Mouse (Mus musculus) kidney, adult 11 months (tissue): ENCODE results near the gene Zbtb8a.
"Not testable (repeated sequence)": the region's sequence is repeated elsewhere in the genome, so short reads cannot be mapped to it uniquely, and the experiment has no call there.

ENCODE experiments used
- DNase-seq: peaks from one replicate; pipeline ENCODE4 v3.0.0; 2022

Gene Zbtb8a

DNA sequence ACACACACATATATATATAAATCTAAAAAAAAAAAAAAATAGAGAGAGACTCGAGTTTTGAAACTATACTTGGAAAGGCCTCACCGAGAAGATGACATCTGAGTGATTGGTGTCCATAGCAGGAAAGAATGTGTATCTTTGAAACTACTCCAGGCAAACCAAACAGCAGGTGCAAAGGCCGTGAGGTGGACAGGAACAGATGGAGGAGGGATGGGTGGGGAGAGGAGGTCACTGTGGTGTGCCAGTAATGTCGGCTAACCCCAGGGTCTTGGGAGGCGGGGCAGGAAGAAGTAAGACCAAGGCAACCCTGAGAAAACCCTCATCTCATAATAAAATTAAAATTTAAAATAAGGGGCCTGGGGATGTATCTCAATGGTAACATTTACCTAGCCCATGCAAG lies 2.1 kb downstream of the Zbtb8a start:
- DNase-seq = no peak

DNA sequence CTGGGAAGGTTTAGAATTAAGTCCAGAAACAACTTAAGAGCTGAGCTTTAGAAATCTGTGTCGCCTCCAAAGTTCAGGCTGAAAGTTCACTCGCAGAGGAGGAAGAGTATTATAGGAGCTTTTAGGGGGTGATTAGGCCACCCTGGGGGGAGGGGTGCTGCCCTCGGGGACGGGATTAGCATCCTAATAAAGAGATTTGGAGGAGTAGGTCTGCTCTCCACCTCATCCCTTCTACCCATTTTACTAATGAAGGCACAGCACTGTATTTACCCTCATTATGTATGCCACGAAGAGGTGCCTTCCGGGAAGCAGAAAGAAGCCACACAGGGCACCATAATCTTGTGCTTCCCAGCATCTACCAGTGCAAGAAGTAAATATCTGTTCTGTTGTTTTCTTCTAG lies 2.9 kb downstream of the Zbtb8a start:
- DNase-seq = no peak

DNA sequence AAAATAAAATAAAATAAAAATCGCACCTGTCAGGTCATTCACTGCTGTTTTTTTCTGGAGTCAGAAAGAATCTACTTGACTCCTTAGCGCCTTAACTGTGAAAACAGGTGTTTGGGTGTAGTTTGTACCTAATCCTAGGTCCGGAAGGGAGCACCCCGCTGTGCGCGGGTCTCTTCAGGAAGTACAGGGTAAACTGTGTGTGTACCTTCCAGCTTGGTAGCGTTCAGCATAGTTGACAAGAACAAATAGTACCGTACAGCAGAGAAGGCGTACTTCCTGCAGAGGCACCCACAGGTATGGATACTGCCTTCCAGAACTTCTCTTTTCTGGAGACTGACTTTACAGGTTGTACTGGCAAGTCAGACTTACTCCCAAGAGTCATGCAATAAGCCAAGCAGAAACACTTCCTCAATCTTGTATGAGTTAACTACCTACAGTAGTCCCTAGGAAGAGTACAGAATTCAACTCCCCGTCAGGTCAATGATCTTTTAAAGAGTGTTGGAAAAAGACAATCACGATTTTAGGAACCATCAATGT lies 3.6 kb downstream of the Zbtb8a start:
- DNase-seq = no peak

DNA sequence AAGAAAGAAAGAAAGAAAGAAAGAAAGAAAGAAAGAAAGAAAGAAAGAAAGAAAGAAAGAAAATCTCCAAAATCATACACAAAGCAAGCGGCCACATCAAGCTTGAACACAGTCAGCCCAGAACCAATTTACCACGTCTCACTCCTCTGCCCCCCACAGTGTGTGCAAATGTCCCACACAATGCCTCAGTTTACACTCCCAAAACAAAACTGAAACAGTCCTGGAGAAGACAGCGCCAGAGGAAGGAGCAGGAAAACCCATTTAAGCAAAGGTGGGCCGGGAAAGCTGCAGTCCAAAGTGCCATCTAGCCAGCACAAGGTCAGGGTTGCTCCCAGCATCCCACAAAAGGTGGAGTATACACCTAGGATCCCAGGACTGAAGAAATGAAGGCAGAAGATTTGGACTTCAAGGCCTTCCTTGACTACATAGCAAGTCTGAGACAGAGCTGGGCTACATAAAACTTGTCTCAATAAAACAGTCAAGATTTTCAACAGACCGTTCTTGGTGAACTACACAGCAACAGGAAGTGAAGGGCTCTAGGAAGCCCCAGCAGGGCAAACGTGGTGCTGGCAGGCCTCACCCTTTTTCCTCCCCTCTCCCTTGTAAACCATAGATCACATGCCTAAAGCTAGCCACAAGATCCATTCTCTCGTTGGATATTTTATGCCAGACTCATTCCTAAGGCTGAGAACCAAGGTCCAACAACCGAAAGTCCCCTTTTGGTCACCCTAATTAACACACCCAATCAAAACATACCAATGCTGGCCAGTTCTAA lies 4.5 kb downstream of the Zbtb8a start:
- no peak for DNase-seq

DNA sequence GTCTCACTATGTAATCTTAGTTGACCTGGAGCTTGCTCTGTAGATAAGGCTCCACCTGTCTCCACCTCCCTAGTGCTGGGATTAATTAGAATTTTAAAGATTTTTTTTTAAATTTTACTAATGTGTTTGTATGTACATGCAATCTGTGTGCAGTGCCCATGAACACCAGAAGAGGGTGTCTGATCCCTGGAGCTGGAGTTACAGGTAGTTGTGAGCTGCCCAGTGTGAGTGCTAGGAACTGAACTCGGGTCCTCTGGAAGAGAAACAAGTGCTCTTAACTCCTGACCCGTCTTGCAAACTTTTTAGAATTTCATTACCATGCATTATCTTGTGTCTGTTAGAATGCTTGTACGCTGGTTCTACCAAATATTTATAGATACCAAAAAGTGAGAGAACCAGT lies 6.5 kb downstream of the Zbtb8a start:
- DNase-seq = no peak

DNA sequence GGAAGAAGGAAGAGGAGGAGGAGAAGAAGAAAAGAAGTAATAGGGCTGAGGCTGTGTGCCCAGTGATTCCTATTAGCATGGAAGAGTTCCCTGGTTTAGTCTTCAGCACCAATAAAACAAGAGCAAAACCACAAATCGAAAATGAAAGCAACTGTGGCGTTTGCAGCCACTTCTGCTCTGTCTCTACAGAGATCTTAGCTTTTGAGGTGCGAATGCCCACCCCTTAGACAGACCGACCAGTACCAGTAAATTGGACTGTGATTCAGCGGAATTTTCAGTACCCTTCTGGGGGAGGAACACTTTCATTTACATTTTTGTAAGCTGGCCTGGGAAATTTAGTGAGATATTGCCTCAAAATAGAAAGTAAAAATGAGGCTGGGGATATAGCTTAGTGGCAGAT lies 12.7 kb downstream of the Zbtb8a start:
- no peak for DNase-seq

DNA sequence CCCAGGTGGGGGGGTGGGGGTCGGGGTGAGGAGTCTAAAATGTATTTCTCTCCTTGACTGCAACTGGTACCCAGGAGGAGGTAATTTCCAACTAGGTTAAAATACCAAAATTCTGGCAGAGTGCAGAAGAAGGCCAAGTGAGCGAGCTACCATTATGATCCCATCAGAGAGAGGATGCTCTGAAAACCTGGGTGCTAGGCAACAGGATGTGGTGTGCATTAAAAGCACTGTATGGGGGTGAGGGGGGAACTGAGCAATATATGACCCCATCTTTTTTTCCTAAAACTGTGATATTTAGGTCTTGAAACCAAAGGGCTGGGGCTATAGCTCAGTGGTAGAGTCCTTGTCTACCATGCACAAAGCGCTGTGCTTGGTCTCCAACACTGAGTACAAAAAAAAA lies 13.5 kb downstream of the Zbtb8a start:
- DNase-seq = no peak

DNA sequence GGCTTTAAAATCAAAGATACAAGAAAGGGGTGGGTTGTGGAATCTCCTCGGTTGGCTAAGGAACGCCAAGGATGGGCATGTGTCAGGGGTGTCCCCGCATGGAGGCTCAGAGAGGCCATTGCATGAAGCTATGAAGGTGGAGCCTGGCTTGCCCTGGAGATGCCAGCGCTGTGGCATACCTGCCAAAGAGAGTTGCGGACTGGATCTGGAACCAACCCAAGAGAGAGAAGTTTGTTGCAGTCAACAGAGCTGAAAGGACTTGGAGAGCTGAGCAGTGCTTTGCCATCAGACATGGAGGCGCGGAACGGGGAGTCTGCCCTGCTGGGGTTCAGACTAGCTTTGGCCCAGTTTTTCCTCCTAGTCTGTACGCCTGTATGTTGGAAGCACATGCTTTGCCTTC lies 14.5 kb downstream of the Zbtb8a start:
- no peak for DNase-seq

DNA sequence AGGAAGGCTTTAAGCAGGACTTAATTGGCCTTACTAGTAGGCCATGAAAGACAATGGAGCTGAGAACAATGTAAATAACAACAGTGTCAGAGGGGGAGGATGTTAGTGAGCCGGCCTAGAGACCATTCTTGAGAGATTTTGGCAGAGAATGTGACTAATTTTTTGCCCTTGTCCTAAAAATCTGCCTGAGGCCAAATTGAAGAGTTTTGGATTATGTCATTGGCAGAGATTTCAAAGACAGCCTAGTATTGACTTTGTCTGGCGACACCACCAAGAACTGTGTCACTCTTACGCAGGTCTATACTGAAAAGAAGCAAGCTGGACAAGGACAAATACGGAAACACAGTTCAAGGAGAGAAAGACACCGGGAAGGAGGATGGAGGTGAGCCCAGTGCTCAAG lies 15.1 kb downstream of the Zbtb8a start:
- DNase-seq = no peak

DNA sequence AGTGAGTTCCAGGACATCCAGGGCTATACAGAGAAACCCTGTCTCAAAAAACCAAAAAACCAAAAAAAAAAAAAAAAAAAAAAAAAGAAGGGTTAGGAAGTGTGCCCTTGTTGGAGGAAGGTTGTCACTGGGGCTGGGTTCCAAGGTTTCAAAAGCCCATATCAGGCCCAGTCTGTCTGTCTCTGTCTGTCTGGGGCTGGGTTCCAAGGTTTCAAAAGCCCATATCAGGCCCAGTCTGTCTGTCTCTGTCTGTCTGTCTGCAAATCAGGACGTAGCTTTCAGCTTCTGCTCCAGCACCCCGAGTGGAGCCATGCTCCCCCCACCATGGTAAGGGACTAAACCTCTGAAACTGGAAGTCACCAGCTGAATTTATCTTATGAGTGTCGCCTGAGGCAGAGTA lies 15.7 kb downstream of the Zbtb8a start:
- not testable (repeated sequence) for DNase-seq

DNA sequence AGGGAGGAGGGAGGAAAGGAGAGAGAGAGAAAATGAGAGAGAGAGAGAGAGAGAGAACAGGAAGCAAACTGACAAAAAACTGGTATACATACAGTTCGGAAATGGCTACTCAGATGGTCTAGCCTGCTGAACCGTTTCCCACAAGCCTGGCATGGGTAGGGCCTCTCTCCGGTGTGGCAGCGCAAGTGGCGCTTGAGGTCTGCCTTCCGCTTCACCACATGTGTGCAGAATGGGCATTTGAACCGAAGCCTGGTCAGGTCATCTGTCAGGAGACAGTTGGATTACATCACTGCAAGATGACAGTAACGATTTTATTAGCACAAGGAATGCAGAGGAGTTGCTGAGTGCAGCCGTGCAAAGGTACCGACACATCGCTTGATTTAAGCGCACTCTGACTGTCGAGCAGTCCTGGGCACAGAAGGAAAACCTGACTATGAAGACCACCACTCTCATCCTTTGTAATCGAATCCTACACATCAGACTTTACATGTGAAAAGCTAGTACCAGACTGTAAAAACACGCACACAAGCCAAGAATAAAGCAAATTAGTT lies 20.2 kb downstream of the Zbtb8a start:
- no peak for DNase-seq

DNA sequence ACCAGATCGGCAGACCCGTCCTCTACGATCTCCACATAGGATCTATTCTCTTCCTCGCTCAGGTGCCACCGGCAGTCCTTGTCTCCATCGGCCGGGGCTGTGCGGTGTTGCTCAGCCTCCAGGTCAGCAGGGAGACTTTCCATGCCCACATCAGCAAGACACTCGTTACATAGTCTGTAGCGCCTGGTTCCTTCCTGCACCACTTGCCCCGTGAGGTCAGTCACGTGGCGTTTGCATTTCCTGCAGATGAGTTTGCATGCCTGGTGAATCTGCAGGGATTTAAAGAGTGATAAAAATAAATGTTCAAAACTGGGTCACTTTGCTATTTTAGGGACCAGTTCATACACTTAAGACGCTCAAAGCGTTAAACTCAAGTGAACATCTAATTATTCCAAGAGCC lies 23.7 kb downstream of the Zbtb8a start:
- no peak for DNase-seq

DNA sequence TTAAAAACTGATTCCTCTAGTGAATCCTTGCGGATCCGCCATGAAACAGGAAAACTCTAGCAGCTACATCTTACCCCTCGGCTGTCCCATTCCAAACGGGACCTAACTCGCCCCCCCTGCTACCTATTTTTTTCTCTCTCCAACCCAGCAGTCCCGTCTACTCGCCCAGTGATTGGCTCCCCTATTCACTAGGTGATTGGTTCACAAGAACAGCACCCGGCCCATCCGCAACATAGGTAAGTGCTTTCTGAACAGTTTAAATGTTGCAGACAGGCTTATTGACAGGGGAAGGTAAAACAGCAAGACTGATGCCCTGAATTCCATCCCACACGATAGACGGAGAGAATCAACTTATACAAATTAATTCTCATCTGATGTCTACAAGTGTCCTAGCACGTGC lies 24.7 kb downstream of the Zbtb8a start:
- no peak for DNase-seq

DNA sequence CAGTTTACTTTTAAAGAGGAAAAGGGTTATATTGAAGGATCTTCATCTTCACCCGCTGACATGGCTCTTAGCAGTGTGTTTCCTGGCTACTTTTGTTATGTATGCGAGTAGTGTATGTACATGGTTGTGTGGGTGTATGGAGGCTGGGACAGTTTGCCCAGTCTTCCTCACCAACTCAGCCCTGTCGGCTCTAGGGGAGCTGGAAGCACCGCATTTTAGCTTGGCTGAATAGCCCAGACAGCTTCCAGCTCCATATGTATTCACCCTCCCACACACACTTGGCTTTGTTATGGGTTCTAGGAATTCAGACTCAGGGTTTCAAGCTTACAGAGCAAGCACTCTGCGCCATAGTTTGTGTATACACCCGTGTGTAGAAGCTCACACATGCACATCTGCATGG lies 26.8 kb downstream of the Zbtb8a start:
- no peak for DNase-seq

DNA sequence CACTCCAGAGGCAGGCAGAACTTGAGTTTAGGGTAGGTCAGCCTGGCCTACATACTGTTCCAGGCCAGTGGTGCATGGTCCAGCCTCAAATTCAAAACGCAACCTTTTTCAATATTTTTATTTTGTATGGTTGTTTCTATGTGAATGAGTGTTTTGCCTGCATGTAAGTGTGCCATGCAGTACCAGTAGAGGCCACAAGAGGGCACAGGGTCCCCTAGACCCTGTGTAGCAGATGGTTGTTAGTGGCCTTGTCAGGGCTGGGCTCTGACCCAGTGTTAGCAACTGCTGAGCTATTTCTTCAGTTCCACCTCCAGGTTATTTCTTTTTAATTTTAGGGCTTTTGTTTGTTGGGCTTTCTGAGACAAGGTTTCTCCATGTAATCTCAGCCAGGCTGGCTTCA lies 27.3 kb downstream of the Zbtb8a start:
- DNase-seq = peak; percentile 37

DNA sequence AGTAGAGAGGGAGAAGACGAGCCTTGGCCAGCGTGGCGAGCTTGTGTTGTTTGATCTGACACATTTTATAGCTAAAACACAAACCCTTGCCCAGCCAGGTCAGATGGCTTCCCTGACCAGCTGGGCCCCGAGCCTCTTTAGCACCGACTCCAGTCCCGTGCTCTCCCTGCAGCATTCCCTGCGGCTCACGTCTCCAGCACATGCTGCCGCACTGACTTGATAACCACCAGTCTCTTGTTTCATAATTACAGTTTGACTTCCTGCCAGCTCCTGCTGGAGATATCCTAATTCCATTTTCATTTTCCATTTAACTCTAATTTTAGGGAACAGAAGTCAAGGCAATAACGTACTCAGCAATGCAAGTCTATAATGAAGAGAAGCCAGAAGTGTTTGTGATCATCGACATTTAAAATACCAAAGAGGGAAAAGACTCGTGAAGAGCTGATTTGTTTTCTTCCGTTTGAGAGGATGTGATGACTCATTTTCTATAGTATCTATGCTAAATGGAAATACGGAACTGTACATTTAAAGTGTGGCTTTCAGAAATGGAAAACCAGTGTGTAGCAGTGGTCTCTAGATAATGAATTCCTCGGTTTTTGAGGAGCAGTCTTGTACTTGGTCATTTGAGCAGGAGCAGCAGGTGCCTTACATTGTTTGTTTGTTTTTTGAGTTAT lies 31.3 kb downstream of the Zbtb8a start:
- DNase-seq = no peak

DNA sequence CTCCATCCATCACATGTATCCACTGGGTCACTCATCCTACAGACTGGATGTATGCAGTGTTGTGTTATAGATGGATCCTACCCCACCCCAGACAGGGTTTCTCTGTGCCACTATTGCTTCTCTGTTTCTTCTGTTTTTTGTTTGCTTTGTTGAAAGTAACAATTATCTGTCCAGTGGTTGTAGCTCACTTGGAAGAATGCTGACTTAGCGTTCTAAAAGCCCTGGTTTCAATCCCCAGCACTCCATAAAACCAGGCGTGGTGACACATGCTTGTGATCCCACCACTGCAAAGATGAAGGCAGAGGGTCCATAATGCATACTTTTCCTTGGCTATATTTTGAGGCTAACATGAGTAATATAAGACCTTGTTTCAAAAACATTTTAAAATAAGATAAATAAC lies 35.2 kb downstream of the Zbtb8a start:
- no peak for DNase-seq

DNA sequence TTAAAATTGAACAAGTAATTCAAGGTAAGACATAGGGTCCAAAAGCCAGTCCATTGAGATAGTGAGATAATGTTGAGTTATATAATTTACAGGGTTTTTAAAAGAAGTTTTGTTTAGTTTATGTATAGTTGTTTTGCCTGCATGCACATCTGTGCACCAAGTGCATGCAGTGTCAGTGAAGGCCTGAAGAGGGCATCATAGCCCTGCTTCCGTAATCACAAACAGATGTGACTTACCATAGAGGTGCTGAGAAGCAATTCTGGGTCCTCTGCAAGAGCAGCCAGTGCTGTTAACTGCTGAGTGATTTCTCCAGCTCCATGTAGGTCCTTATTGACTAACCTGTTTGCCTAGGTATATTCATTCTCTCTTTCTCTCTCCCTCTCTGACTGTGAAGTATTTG lies 36.0 kb downstream of the Zbtb8a start:
- no peak for DNase-seq

DNA sequence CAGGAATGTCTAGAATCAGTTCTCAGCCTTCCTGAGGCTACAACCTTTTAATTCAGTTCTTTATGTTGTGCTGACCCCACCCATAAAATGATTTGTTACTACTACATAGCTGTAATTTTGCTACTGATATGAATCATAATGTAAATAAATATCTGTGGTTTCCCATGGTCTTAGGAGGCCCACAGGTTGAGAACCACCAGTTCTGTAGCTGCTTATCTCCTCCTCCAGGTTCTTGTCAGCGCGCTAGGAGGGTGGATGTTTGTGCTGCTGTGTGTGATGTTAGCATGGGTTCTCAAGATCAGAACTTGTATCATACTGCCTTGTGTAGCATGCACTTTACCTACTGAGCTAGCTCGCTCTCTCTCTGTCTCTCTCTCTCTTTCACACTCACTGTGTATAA lies 38.2 kb downstream of the Zbtb8a start:
- DNase-seq = no peak

DNA sequence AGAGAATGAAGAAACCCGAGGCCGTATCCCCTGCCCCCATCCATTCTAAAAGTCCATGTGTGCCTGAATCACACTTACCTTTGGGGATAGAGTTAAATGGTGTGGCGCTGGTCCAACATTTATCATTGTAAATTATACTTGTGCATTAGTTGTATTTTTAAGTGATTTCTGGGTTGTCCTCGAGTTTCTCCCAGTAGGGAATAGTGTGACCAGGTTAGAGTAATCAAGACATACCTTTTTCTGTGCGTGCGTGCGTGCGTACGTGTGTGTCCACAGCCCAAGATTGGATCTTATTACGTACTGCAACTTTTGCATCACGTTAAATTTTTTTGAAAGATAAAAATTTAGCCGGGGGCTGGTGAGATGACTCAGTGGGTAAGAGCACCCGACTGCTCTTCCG lies 41.6 kb downstream of the Zbtb8a start:
- DNase-seq = no peak

DNA sequence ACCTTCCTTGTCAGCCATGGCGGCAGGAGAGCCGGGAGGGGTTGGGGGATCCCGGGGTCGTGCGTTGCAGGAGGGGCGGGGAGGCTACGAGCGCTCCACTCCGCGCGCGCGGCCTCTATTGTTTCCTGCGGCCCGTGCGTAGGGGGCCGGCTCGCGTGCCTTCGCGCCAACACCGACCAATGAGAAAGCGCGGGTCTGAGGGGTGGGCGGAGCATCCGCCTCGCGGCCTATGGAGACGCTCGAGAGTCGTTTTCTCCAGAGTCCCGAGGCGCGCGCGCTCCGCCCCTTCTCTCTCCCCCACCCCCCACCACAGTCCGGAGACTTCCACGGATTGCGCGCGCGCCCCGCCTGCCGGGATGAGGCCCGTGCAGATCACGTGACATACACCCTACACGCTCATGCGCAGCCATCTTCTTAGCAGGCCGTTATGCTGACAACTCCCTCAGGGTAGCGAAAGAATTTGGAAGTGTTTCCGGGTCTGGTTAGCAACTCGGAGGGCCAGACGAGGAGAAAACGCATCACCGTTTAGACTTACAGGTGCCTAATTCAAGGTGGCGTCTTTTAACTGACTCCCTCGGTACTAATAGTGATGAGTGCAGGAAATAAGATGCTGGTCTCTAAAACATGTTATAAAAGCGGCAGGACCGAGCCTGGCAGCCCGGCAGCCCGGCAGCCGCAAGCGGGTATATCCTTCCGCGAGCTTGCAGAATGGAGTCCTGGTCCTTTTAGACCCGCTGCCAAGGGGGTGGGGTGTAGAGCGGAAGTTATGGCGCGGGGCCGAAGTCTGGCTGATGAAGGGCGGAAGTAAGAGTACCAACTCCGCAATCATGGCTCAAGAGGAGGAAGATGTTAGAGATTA lies 42.5 kb downstream of the Zbtb8a start, which contains the start of the genes Rbbp4 and Zbtb8os:
Gene Rbbp4, minus strand, starts transcription at position 155 of the 859 bp plus-strand sequence.
Gene Zbtb8os, plus strand, starts transcription at position 480 of the 859 bp plus-strand sequence.
- DNase-seq = peak; percentile 97

DNA sequence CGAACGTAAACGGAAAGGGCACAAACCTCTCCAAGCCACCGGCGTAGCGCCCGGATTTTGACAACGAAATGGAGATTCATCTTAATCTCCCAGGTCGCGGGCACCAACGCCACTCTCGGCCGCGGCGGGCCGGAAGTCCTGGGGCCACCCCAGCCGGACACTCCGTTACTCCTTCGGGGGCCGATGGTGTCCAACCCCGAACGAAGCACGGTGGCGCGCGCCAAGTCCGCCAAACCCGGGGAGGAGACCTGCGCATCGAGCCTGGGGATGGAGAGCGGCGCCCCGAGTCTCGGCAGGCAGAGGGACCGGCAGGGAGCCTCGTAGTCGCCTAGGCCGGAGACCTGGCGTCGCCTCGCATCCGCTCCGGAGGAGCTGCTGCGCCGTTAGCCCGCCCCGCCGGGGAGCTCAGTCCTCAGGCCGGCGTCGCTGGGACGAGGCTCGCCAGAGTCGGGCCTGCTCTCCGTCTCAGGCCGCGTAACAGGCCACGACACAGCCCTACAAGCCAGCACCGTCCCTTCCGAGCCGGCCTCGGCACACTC lies 43.2 kb downstream of the Zbtb8a start:
- no peak for DNase-seq

DNA sequence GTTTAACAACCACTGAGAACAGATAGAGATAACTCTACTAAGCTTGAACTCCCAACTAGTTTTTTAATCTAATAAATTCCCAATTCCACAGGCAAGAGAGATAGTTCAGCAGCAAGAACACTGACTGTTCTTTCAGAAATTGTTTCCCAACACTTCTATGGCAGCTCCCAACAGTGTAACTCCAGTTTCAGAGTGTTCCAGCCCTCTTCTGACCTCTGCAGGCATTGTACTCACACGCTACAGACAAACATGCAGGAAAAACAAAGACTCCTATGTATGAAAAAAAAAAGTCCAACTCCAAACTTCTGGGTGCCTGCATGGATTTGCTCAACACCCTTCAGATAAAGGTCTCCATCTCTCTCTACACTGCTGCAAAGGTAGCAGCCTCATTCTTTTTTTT lies 45.1 kb downstream of the Zbtb8a start:
- DNase-seq = no peak
